Mouse (Mus musculus) forebrain, embryonic 16.5 days (tissue): ENCODE measurements at regions not wholly inside any gene's neighbourhood (a gene's known extent, or its start where the extent isn't known, plus 50 kb on each side); places are given as distances from the start of the nearest gene placed in this dataset.

ENCODE experiments used
- ATAC-seq: fragments of 200-750 bp; cut with Nextera tagmentation; 2 replicates; pipeline ENCODE4 v1.8.0; 2017; ENCODE audit warnings: mild to moderate bottlenecking, moderate library complexity
- H3K27ac ChIP-seq: fragments of 300-500 bp; sonication (generic); 2 replicates; pipeline ENCODE4 v1.5.1; 2014; ENCODE audit warnings: low read length, control low read depth
- H3K27me3 ChIP-seq: fragments of 300-500 bp; sonication (generic); replicated peaks from 2 replicates; pipeline ENCODE4 v1.6.1; 2014; ENCODE audit warnings: low read length; ENCODE audit not compliant: control insufficient read depth, insufficient read depth
- H3K36me3 ChIP-seq: fragments of 300-500 bp; sonication (generic); 2 replicates; pipeline ENCODE4 v1.6.1; 2014; ENCODE audit not compliant: control insufficient read depth, insufficient read depth
- H3K4me1 ChIP-seq: fragments of 300-500 bp; sonication (generic); replicated peaks from 2 replicates; pipeline ENCODE4 v1.6.1; 2014; ENCODE audit warnings: low read length; ENCODE audit not compliant: control insufficient read depth, insufficient read depth
- H3K4me2 ChIP-seq: fragments of 300-500 bp; sonication (generic); 2 replicates; pipeline ENCODE4 v1.6.1; 2014; ENCODE audit warnings: mild to moderate bottlenecking, low read length, control low read depth
- H3K4me3 ChIP-seq: fragments of 300-500 bp; sonication (generic); replicated peaks from 2 replicates; pipeline ENCODE4 v1.5.1; 2014; ENCODE audit warnings: mild to moderate bottlenecking, low read length, control low read depth
- H3K9ac ChIP-seq: fragments of 300-500 bp; sonication (generic); replicated peaks from 2 replicates; pipeline ENCODE4 v1.6.1; 2014; ENCODE audit warnings: low read depth, low read length, control low read depth
- H3K9me3 ChIP-seq: fragments of 300-500 bp; sonication (generic); 2 replicates; pipeline ENCODE4 v1.6.1; 2016; ENCODE audit warnings: low read length; ENCODE audit not compliant: control insufficient read depth
- WGBS: fragments of 180-500 bp; shearing (Covaris S2); extraction: QIAGEN DNeasy Blood & Tissue Kit; methylation state at CpG from one replicate; pipeline ENCODE4 v1.1.7; 2014; 5-methylcytosine and 5-hydroxymethylcytosine counted together

GRCm38 (mm10) chr16:39390626-39391025, 498.2 kb downstream of the Igsf11 start:
- Histone ChIP-seq H3K9me3 (no peaks in the 10 kb centered on the region), H3K36me3 (no peaks in the 10 kb centered on the region), H3K4me2 (no peak overlapping the region), H3K27ac (no peak overlapping the region), H3K9ac (no peak overlapping the region), H3K27me3 (no peaks in the 10 kb centered on the region), H3K4me1 (no peaks in the 10 kb centered on the region), H3K4me3 (no peak overlapping the region)
- ATAC-seq = no peak
- 49% methylated on average over 3 of the region's 3 CpGs for WGBS

- no peak overlapping the region for H3K27ac ChIP-seq
- no peaks in the 10 kb centered on the region for H3K9me3 ChIP-seq
- H3K4me3 ChIP-seq = no peak overlapping the region
- 0 out of 2 replicates have a peak, but pooled peaks cover 2% of the 10 kb centered on the region for H3K4me1 ChIP-seq
- H3K9ac ChIP-seq = no peak overlapping the region
- H3K36me3 ChIP-seq = no peaks in the 10 kb centered on the region
- no peak overlapping the region for H3K4me2 ChIP-seq
- peak; percentile 90 for ATAC-seq
- WGBS = 31% methylated on average over 4 of the region's 4 CpGs
- no peaks in the 10 kb centered on the region for H3K27me3 ChIP-seq
Observed at GRCm38 (mm10) chr16:39402101-39402749, 509.8 kb downstream of the Igsf11 start.

DNA sequence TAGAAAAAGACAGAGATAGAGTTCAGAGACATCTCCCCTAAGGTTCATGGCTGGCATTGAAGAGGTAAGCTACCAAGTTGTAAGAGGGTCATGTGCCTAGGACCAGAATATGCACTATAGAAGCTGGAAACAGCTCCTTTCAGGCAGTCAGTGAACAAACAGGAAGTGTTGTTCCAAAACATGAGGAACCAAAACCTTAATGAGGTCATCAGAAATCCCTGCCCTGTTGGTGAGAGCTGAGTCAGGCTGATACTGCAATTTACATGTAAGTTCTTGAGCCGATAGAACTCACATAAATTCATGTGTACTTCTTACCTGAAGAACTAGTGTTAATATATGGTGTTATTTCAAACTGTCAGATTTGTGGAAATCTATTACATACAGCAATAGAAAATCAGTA, 539.1 kb downstream of the Igsf11 start:
- H3K9me3 ChIP-seq = no peaks in the 10 kb centered on the region
- WGBS = 92% methylated on average over 1 of the region's 1 CpGs
- no peak for ATAC-seq

DNA sequence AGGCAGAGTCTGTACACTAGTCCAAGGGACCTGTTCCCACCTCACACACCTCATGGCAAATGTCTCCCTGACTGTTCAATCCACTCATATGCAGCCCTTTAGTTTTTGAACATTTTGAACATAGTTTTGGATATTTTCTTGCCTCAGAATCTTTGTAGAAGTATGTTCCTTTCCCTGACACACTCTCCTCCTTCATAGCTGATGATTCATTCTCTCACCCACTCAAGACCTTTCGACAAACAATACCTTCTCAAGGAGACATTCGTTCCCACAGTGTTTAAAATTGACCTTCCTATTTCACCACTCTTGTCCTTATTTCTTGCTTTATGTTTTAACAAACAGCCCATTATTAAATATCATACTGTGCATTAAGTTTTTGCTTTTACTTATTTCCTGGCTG, 538.4 kb upstream of the Lsamp start:
- 83% methylated on average over 2 of the region's 2 CpGs for WGBS

More for the DNA sequence above, 539.1 kb downstream of the Igsf11 start:
- Histone ChIP-seq H3K9ac (no peak overlapping the region), H3K4me3 (no peak overlapping the region), H3K4me1 (no peaks in the 10 kb centered on the region), H3K27me3 (no peaks in the 10 kb centered on the region), H3K36me3 (no peaks in the 10 kb centered on the region), H3K27ac (no peak overlapping the region), H3K4me2 (no peak overlapping the region)

GRCm38 (mm10) chr16:39453400-39454138, 530.6 kb upstream of the Lsamp start:
- H3K27ac ChIP-seq = no peak overlapping the region
- peak; percentile 83 for ATAC-seq

More for the DNA sequence above, 538.4 kb upstream of the Lsamp start:
- no peak for ATAC-seq
- H3K4me1 ChIP-seq = no peaks in the 10 kb centered on the region
- no peaks in the 10 kb centered on the region for H3K9me3 ChIP-seq
- no peak overlapping the region for H3K9ac ChIP-seq
- H3K27me3 ChIP-seq = no peaks in the 10 kb centered on the region
- no peak overlapping the region for H3K27ac ChIP-seq
- H3K36me3 ChIP-seq = no peaks in the 10 kb centered on the region
- H3K4me2 ChIP-seq = no peak overlapping the region
- H3K4me3 ChIP-seq = no peak overlapping the region

More at GRCm38 (mm10) chr16:39453400-39454138, 530.6 kb upstream of the Lsamp start:
- Histone ChIP-seq H3K9me3 (no peaks in the 10 kb centered on the region), H3K36me3 (no peaks in the 10 kb centered on the region), H3K9ac (no peak overlapping the region), H3K4me2 (no peak overlapping the region), H3K4me1 (peaks cover 6% of the 10 kb centered on the region; the same call in 1 of the 2 replicates), H3K27me3 (no peaks in the 10 kb centered on the region), H3K4me3 (no peak overlapping the region)
- WGBS = 26% methylated on average over 5 of the region's 5 CpGs
